Mouse (Mus musculus): ENCODE results near the gene Tpt1.
"Not testable (repeated sequence)": the region's sequence is repeated elsewhere in the genome, so short reads cannot be mapped to it uniquely, and the experiment has no call there.

Tpt1 gene

GRCm38 (mm10) chr14:75844867-75845697 lies at the start of gene Tpt1:
Tpt1 (plus strand) TSS chr14:75845093.
- DNase-seq (ENCODE audit: low spot score) = peak; percentile 99

- DNase-seq (ENCODE audit: low spot score) = no peak
These were observed 49.0 kb upstream of the Tpt1 start for GRCm38 (mm10) chr14:75795918-75796317.

- no peak for DNase-seq (ENCODE audit: low spot score)
These were observed 47.0 kb upstream of the Tpt1 start for GRCm38 (mm10) chr14:75797769-75798386.

- DNase-seq (ENCODE audit: low spot score) = no peak
These were observed 37.1 kb upstream of the Tpt1 start for GRCm38 (mm10) chr14:75807800-75808199.

GRCm38 (mm10) chr14:75809931-75810330 lies 35.0 kb upstream of the Tpt1 start:
- DNase-seq (ENCODE audit: low spot score) = no peak

GRCm38 (mm10) chr14:75818528-75818927 lies 26.4 kb upstream of the Tpt1 start:
- no peak for DNase-seq (ENCODE audit: low spot score)

- DNase-seq (ENCODE audit: low spot score) = no peak
These were observed 25.6 kb upstream of the Tpt1 start for GRCm38 (mm10) chr14:75819341-75819740.

- no peak for DNase-seq (ENCODE audit: low spot score)
These were observed 24.9 kb upstream of the Tpt1 start for GRCm38 (mm10) chr14:75820007-75820406.

- DNase-seq (ENCODE audit: low spot score) = no peak
These were observed 18.0 kb upstream of the Tpt1 start for GRCm38 (mm10) chr14:75826851-75827410.

- DNase-seq (ENCODE audit: low spot score) = no peak
These were observed 16.7 kb upstream of the Tpt1 start for GRCm38 (mm10) chr14:75828221-75828620.

- DNase-seq (ENCODE audit: low spot score) = peak; percentile 67
These were observed 15.8 kb upstream of the Tpt1 start for GRCm38 (mm10) chr14:75828866-75829806.

- not testable (repeated sequence) for DNase-seq (ENCODE audit: low spot score)
These were observed 15.1 kb upstream of the Tpt1 start for GRCm38 (mm10) chr14:75829817-75830216.

GRCm38 (mm10) chr14:75832031-75832430 lies 12.9 kb upstream of the Tpt1 start:
- DNase-seq (ENCODE audit: low spot score) = no peak

- DNase-seq (ENCODE audit: low spot score) = no peak
These were observed 11.9 kb upstream of the Tpt1 start for GRCm38 (mm10) chr14:75832982-75833381.

GRCm38 (mm10) chr14:75833546-75834250 lies 11.2 kb upstream of the Tpt1 start:
- DNase-seq (ENCODE audit: low spot score) = no peak

- peak; percentile 48 for DNase-seq (ENCODE audit: low spot score)
These were observed 10.6 kb upstream of the Tpt1 start for GRCm38 (mm10) chr14:75834251-75834738.

GRCm38 (mm10) chr14:75834739-75835381 lies 10.0 kb upstream of the Tpt1 start:
- peak; percentile 63 for DNase-seq (ENCODE audit: low spot score)

GRCm38 (mm10) chr14:75836579-75836978 lies 8.3 kb upstream of the Tpt1 start:
- DNase-seq (ENCODE audit: low spot score) = no peak

- peak; percentile 33 for DNase-seq (ENCODE audit: low spot score)
These were observed 7.6 kb upstream of the Tpt1 start for GRCm38 (mm10) chr14:75837048-75837916.

GRCm38 (mm10) chr14:75841758-75842157 lies 3.1 kb upstream of the Tpt1 start:
- DNase-seq (ENCODE audit: low spot score) = not testable (repeated sequence)

Measured in spleen, adult 12 weeks (tissue).